Mouse (Mus musculus): Measurements from ENCODE around the gene Trub1. TPM values are rescaled to one million over a fixed set of nuclear protein-coding genes. Genes with fewer than 3 reads are reported as not detected.

Gene Trub1
- polyA plus RNA-seq, 1 experiment from 2014 or later = 19.8 TPM

- DNase-seq (ENCODE audit: low spot score) (peak; percentile 55), ATAC-seq (ENCODE audit: low read depth) (peak; percentile 62)
- Histone ChIP-seq H3K27me3 (replicated peaks; ENCODE audit: control insufficient read depth, insufficient read depth, low read length) (no peaks in the 10 kb centered on the region), H3K27ac (replicated peaks; ENCODE audit: low read depth, low read length) (no peak overlapping the region), H3K36me3 (ENCODE audit: control insufficient read depth, insufficient read depth, low read length) (peaks cover 9% of the 10 kb centered on the region; the same call in 1 of the 2 replicates), H3K9ac (ENCODE audit: low read depth, low read length) (no peak overlapping the region), H3K4me2 (ENCODE audit: low read depth, low read length) (no peak overlapping the region), H3K4me1 (ENCODE audit: control insufficient read depth, insufficient read depth, low read length) (peaks cover 3% of the 10 kb centered on the region; the same call in 1 of the 2 replicates), H3K9me3 (ENCODE audit: control insufficient read depth, low read length) (no peaks in the 10 kb centered on the region; the same call in 1 of the 2 replicates), H3K4me3 (ENCODE audit: low read depth, low read length) (no peak overlapping the region)
- WGBS = 68% methylated on average over 16 of the region's 16 CpGs
Observed at GRCm38 (mm10) chr19:57473301-57473700, 20.6 kb downstream of the Trub1 start.

GRCm38 (mm10) chr19:57475298-57475697 lies 22.6 kb downstream of the Trub1 start:
- no peaks in the 10 kb centered on the region for H3K9me3 ChIP-seq (ENCODE audit: control insufficient read depth, low read length)
- 0 out of 2 replicates have a peak, but pooled peaks cover 3% of the 10 kb centered on the region for H3K36me3 ChIP-seq (ENCODE audit: control insufficient read depth, insufficient read depth, low read length)
- no peaks in the 10 kb centered on the region for H3K27me3 ChIP-seq (replicated peaks; ENCODE audit: control insufficient read depth, insufficient read depth, low read length)
- H3K27ac ChIP-seq (replicated peaks; ENCODE audit: low read depth, low read length) = no peak overlapping the region
- WGBS = 74% methylated on average over 4 of the region's 4 CpGs
- ATAC-seq (ENCODE audit: low read depth) (no peak), DNase-seq (ENCODE audit: low spot score) (no peak)
- H3K4me2 ChIP-seq (ENCODE audit: low read depth, low read length) = no peak overlapping the region
- peaks cover 3% of the 10 kb centered on the region; the same call in 1 of the 2 replicates for H3K4me1 ChIP-seq (ENCODE audit: control insufficient read depth, insufficient read depth, low read length)
- no peak overlapping the region for H3K4me3 ChIP-seq (ENCODE audit: low read depth, low read length)
- H3K9ac ChIP-seq (ENCODE audit: low read depth, low read length) = no peak overlapping the region

- no peaks in the 10 kb centered on the region for H3K9me3 ChIP-seq (ENCODE audit: control insufficient read depth, low read length)
- H3K4me3 ChIP-seq (ENCODE audit: low read depth, low read length) = no peak overlapping the region
- ATAC-seq (ENCODE audit: low read depth) (no peak), DNase-seq (ENCODE audit: low spot score) (no peak)
- WGBS = 59% methylated on average over 8 of the region's 8 CpGs
- no peak overlapping the region for H3K9ac ChIP-seq (ENCODE audit: low read depth, low read length)
- no peak overlapping the region for H3K27ac ChIP-seq (replicated peaks; ENCODE audit: low read depth, low read length)
- H3K4me2 ChIP-seq (ENCODE audit: low read depth, low read length) = no peak overlapping the region
- peaks cover 3% of the 10 kb centered on the region; the same call in 1 of the 2 replicates for H3K4me1 ChIP-seq (ENCODE audit: control insufficient read depth, insufficient read depth, low read length)
- 0 out of 2 replicates have a peak, but pooled peaks cover 3% of the 10 kb centered on the region for H3K36me3 ChIP-seq (ENCODE audit: control insufficient read depth, insufficient read depth, low read length)
- H3K27me3 ChIP-seq (replicated peaks; ENCODE audit: control insufficient read depth, insufficient read depth, low read length) = no peaks in the 10 kb centered on the region
Observed at GRCm38 (mm10) chr19:57477310-57477709, 24.6 kb downstream of the Trub1 start.

GRCm38 (mm10) chr19:57478056-57478455 lies 25.3 kb downstream of the Trub1 start:
- ATAC-seq (ENCODE audit: low read depth) (no peak), DNase-seq (ENCODE audit: low spot score) (no peak)
- Histone ChIP-seq H3K27me3 (replicated peaks; ENCODE audit: control insufficient read depth, insufficient read depth, low read length) (no peaks in the 10 kb centered on the region), H3K4me1 (ENCODE audit: control insufficient read depth, insufficient read depth, low read length) (peaks cover 3% of the 10 kb centered on the region; the same call in 1 of the 2 replicates), H3K36me3 (ENCODE audit: control insufficient read depth, insufficient read depth, low read length) (0 out of 2 replicates have a peak, but pooled peaks cover 3% of the 10 kb centered on the region), H3K4me2 (ENCODE audit: low read depth, low read length) (no peak overlapping the region), H3K9me3 (ENCODE audit: control insufficient read depth, low read length) (no peaks in the 10 kb centered on the region), H3K27ac (replicated peaks; ENCODE audit: low read depth, low read length) (no peak overlapping the region), H3K4me3 (ENCODE audit: low read depth, low read length) (no peak overlapping the region), H3K9ac (ENCODE audit: low read depth, low read length) (no peak overlapping the region)
- WGBS = 65% methylated on average over 11 of the region's 11 CpGs

GRCm38 (mm10) chr19:57479886-57480655 lies 27.4 kb downstream of the Trub1 start:
- H3K27me3 ChIP-seq (replicated peaks; ENCODE audit: control insufficient read depth, insufficient read depth, low read length) = no peaks in the 10 kb centered on the region
- no peak overlapping the region for H3K4me3 ChIP-seq (ENCODE audit: low read depth, low read length)
- H3K9me3 ChIP-seq (ENCODE audit: control insufficient read depth, low read length) = no peaks in the 10 kb centered on the region
- peaks cover 3% of the 10 kb centered on the region; the same call in 1 of the 2 replicates for H3K4me1 ChIP-seq (ENCODE audit: control insufficient read depth, insufficient read depth, low read length)
- no peak overlapping the region for H3K9ac ChIP-seq (ENCODE audit: low read depth, low read length)
- 72% methylated on average over 8 of the region's 8 CpGs for WGBS
- H3K36me3 ChIP-seq (ENCODE audit: control insufficient read depth, insufficient read depth, low read length) = peaks cover 2% of the 10 kb centered on the region; the same call in 1 of the 2 replicates
- no peak overlapping the region for H3K4me2 ChIP-seq (ENCODE audit: low read depth, low read length)
- DNase-seq (ENCODE audit: low spot score) = no peak
- H3K27ac ChIP-seq (replicated peaks; ENCODE audit: low read depth, low read length) = no peak overlapping the region; the same call in 1 of the 2 replicates
- no peak for ATAC-seq (ENCODE audit: low read depth)

- Histone ChIP-seq H3K4me2 (ENCODE audit: low read depth, low read length) (no peak overlapping the region), H3K9me3 (ENCODE audit: control insufficient read depth, low read length) (0 out of 2 replicates have a peak, but pooled peaks cover 3% of the 10 kb centered on the region), H3K27me3 (replicated peaks; ENCODE audit: control insufficient read depth, insufficient read depth, low read length) (no peaks in the 10 kb centered on the region), H3K4me3 (ENCODE audit: low read depth, low read length) (no peak overlapping the region), H3K36me3 (ENCODE audit: control insufficient read depth, insufficient read depth, low read length) (peaks cover 8% of the 10 kb centered on the region; the same call in 1 of the 2 replicates), H3K4me1 (ENCODE audit: control insufficient read depth, insufficient read depth, low read length) (peaks cover 13% of the 10 kb centered on the region), H3K9ac (ENCODE audit: low read depth, low read length) (no peak overlapping the region), H3K27ac (replicated peaks; ENCODE audit: low read depth, low read length) (no peak overlapping the region)
- no peak for DNase-seq (ENCODE audit: low spot score)
- ATAC-seq (ENCODE audit: low read depth) = no peak
- 94% methylated on average over 6 of the region's 6 CpGs for WGBS
Observed at GRCm38 (mm10) chr19:57481743-57482259, 29.1 kb downstream of the Trub1 start.

- Histone ChIP-seq H3K4me2 (ENCODE audit: low read depth, low read length) (no peak overlapping the region), H3K27me3 (replicated peaks; ENCODE audit: control insufficient read depth, insufficient read depth, low read length) (no peaks in the 10 kb centered on the region), H3K9ac (ENCODE audit: low read depth, low read length) (no peak overlapping the region), H3K36me3 (ENCODE audit: control insufficient read depth, insufficient read depth, low read length) (peaks cover 8% of the 10 kb centered on the region; the same call in 1 of the 2 replicates), H3K4me3 (ENCODE audit: low read depth, low read length) (no peak overlapping the region), H3K27ac (replicated peaks; ENCODE audit: low read depth, low read length) (no peak overlapping the region), H3K4me1 (ENCODE audit: control insufficient read depth, insufficient read depth, low read length) (peaks cover 14% of the 10 kb centered on the region), H3K9me3 (ENCODE audit: control insufficient read depth, low read length) (0 out of 2 replicates have a peak, but pooled peaks cover 3% of the 10 kb centered on the region)
- WGBS = 86% methylated on average over 8 of the region's 8 CpGs
- DNase-seq (ENCODE audit: low spot score) = no peak
- no peak for ATAC-seq (ENCODE audit: low read depth)
Observed at GRCm38 (mm10) chr19:57482815-57483214, 30.1 kb downstream of the Trub1 start.

GRCm38 (mm10) chr19:57487051-57487658 lies 34.4 kb downstream of the Trub1 start:
- 46% methylated on average over 13 of the region's 13 CpGs for WGBS
- no peaks in the 10 kb centered on the region for H3K27me3 ChIP-seq (replicated peaks; ENCODE audit: control insufficient read depth, insufficient read depth, low read length)
- DNase-seq (ENCODE audit: low spot score) = no peak
- no peak for ATAC-seq (ENCODE audit: low read depth)
- peak overlapping the region; percentile 75 for H3K27ac ChIP-seq (replicated peaks; ENCODE audit: low read depth, low read length)
- H3K4me3 ChIP-seq (ENCODE audit: low read depth, low read length) = 0 out of 2 replicates have a peak overlapping the region, but pooled peaks have one; percentile 7
- peaks cover 21% of the 10 kb centered on the region for H3K4me1 ChIP-seq (ENCODE audit: control insufficient read depth, insufficient read depth, low read length)
- H3K9ac ChIP-seq (ENCODE audit: low read depth, low read length) = peak overlapping the region; percentile 11; the same call in 1 of the 2 replicates
- H3K4me2 ChIP-seq (ENCODE audit: low read depth, low read length) = peak overlapping the region; percentile 31
- H3K36me3 ChIP-seq (ENCODE audit: control insufficient read depth, insufficient read depth, low read length) = peaks cover 13% of the 10 kb centered on the region; the same call in 1 of the 2 replicates
- 0 out of 2 replicates have a peak, but pooled peaks cover 3% of the 10 kb centered on the region for H3K9me3 ChIP-seq (ENCODE audit: control insufficient read depth, low read length)
